Mouse (Mus musculus): ENCODE results near the gene Pced1a.

The Pced1a gene

GRCm38 (mm10) chr2:130436769-130437168 is 12.3 kb upstream of the Pced1a start:
- no peak for DNase-seq (ENCODE audit: low spot score in 2 of 2)

GRCm38 (mm10) chr2:130433152-130433551 is 8.7 kb upstream of the Pced1a start:
- DNase-seq (ENCODE audit: low spot score in 2 of 2) = peak in 1 of 2 experiments; percentile 36

- DNase-seq (ENCODE audit: low spot score in 2 of 2) = no peak
These were observed 7.7 kb upstream of the Pced1a start for GRCm38 (mm10) chr2:130432157-130432556.

- DNase-seq (ENCODE audit: low spot score in 2 of 2) = no peak
These were observed 6.0 kb upstream of the Pced1a start for GRCm38 (mm10) chr2:130430484-130430883.

DNA sequence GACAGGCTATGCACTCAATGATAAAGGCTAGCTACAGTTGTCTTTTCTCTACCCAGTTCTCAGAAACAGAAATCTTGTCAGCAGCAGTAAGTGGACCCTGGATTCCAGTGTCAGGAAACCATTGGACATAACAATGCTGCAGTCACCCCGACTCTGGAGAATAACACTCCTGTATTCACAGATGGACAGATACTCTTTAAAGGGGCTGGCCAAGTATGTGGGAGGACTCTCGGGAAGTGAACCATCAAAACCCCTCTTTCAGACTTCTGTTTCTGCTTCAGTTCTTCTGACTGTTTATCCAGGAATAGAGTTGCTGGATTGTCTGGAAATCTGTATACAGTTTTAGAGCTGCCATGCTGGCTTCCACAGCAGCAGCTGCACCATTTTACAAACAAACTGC is 5.3 kb upstream of the Pced1a start:
- DNase-seq (ENCODE audit: low spot score in 2 of 2) = no peak

- DNase-seq (ENCODE audit: low spot score in 2 of 2) = no peak
These were observed 611 bp upstream of the Pced1a start for GRCm38 (mm10) chr2:130425112-130425511.

- peak; percentile 59 to 68 for DNase-seq (ENCODE audit: low spot score in 2 of 2)
These were observed 940 bp downstream of the Pced1a start for GRCm38 (mm10) chr2:130423397-130424125.

GRCm38 (mm10) chr2:130421781-130422620 is 2.5 kb downstream of the Pced1a start:
- no peak for DNase-seq (ENCODE audit: low spot score in 2 of 2)

- no peak for DNase-seq (ENCODE audit: low spot score in 2 of 2)
These were observed 10.2 kb downstream of the Pced1a start for GRCm38 (mm10) chr2:130414094-130414856.

DNA sequence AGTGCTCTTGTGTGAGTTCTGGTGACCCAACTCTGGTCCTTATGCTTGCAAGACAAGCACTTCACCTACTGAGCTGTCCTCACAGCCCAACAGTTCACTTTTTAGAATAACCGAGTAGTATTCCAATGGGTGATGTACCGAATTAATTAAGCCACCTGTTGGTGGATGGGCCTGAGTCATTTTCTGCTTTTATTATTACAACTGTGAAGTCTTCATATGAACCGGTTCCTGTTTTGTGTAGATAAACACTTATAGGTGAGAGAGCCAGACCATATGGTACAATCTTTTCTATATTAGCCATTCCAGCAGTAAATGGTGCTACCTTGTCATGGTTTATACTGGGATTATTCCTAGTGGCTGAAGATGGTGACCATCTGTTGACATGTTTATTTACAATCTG is 11.7 kb downstream of the Pced1a start:
- DNase-seq (ENCODE audit: low spot score in 2 of 2) = no peak

DNA sequence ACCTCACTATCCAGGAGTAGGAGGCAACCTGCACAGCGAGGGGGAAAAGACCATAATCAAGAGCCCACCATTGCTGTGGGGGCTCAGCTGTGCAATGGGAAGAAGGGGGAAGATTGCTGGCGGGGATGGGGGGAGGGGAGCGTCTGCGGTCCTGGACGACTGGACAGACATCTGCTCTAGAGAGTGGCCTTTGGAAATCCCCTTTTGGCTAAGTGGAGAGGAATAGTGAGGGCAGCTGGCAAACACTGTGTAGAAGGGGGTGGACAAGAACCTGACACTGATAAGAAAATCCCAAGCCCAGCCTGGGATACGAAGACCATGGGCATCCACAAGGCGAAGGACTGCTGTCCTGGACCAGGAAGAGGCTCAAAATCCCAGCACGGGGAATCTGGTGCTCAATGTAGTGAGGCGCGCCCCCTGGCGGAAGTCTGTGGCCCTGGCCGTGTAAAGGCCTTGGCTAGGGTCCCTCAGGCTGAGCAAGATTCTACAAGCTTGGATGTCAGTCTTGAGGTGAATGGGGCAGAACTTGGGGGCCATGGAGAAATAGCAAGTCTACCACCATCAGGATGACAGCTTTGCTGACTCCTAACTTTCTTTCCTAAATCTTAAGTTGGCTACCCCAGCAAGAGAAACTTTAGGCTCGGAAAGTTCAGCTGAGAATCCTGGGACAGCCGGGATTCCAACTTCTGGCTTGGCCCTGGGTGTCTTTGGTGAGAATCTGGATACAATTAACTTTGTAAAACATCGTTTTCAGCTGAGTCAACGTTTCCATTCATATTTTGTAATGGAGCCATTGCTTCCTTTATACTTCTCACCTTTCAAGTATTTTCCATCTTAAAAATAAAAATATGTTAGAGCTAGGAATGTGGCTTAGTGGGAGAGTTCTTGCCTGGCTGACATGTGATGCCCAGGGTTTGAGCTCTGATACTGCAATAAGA is 12.7 kb downstream of the Pced1a start:
- peak; percentile 30 to 61 for DNase-seq (ENCODE audit: low spot score in 2 of 2)

GRCm38 (mm10) chr2:130408194-130408593 is 16.3 kb downstream of the Pced1a start:
- no peak for DNase-seq (ENCODE audit: low spot score in 2 of 2)

GRCm38 (mm10) chr2:130406178-130406577 is 18.3 kb downstream of the Pced1a start, which contains the start of gene Tmem239:
Gene Tmem239 (plus strand): TSS chr2:130406478.
- DNase-seq (ENCODE audit: low spot score in 2 of 2) = no peak

DNA sequence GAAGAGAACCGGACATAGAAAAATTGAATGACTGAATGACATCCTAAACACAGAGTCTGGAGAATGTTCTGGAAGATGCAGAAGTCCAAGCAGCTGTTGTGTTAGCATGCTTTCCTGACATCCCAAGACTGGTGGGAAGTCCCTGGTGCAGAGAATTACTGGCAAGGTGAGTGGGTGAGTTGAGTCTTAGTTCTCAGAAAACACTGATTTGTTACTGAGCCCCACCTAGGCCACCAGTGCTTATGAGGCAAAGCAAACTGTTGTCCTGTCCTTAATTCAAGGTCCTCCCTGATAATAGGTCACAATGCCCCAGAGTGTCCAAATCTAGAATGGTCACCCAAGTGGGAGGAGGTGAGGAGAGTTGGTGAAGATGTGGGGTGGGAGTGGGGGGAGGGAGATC is 19.6 kb downstream of the Pced1a start, which contains the start of the genes Gm28372 and 1700020A23Rik:
Gene Gm28372 (plus strand): TSS at position 301 of the 400 bp plus-strand sequence.
Gene 1700020A23Rik (plus strand): TSS at position 321 of the 400 bp plus-strand sequence.
- no peak for DNase-seq (ENCODE audit: low spot score in 2 of 2)

GRCm38 (mm10) chr2:130401891-130402290 is 22.6 kb downstream of the Pced1a start:
- no peak for DNase-seq (ENCODE audit: low spot score in 2 of 2)

DNA sequence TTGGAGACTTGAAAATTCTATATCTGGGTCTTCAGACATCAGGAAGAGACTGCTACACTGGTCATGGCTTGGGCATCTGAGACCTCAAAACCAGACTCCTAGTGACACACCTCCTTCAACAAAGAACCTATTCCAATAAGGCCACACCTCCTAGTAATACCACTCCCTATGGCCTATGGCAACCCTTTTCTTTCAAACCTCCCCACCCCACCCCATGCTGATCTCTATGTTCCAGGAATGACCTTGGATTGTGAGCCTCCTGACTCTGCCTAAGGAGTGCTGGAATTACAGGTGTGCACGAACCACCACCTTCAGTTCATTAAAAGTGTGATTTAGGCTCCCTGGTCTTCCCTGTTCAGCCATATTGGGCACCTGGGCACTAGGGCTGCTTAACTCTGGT is 24.5 kb downstream of the Pced1a start:
- DNase-seq (ENCODE audit: low spot score in 2 of 2) = no peak

DNA sequence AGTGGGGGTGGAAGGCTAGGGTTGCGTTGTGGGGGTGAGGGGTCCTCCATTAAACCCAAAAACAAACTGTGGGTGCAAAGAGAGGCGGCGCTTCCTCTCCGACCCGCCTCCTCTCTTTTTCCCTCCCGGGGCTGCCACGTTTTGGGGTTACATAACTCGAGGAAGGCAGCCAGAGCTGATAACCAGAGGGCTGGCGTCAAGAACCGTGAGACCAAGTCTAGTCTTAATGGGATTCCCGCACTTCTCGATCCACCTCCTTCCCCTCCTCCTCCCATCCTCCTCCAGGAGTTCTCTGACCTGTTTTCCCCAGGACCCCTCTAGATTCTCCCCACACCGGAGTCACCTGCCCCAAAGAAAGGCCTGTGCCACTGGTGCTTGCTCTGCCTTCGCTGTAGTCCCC is 26.4 kb downstream of the Pced1a start:
- DNase-seq (ENCODE audit: low spot score in 2 of 2) = no peak

- DNase-seq (ENCODE audit: low spot score in 2 of 2) = no peak
These were observed 27.1 kb downstream of the Pced1a start, which contains the start of gene Cpxm1 for GRCm38 (mm10) chr2:130397186-130397985. Gene Cpxm1 (minus strand): TSS chr2:130397574.

DNA sequence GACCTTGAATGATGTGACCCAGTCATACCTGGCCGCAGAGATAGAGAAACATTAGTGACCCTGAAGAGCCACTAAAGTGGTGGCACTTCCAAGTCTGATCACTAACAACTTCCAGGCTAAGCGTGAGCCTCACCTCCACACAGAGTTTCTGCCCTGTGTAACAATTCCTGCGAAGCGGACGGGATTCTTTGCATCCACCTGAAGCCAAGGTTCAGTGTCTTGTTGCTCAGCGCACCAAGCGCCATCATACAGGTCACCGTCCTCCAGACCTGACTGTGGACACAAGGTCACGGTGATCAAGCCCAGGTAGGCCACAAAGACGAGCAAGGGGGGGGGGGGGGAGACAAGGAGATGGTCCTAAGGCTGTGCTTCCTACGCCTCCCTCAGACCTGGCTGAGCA is 28.8 kb downstream of the Pced1a start:
- no peak for DNase-seq (ENCODE audit: low spot score in 2 of 2)

GRCm38 (mm10) chr2:130392836-130393235 is 31.7 kb downstream of the Pced1a start:
- no peak for DNase-seq (ENCODE audit: low spot score in 2 of 2)

Data from spleen, postnatal 14 days (tissue).